Mouse (Mus musculus): Measurements from ENCODE around the gene Strc. TPM values are rescaled to one million over a fixed set of nuclear protein-coding genes. Genes with fewer than 3 reads are reported as not detected.
A peak's percentile ranks its signal among the peaks of the same experiment; 100 is the strongest.
"Not testable (repeated sequence)": the region's sequence is repeated elsewhere in the genome, so short reads cannot be mapped to it uniquely, and the experiment has no call there.

Strc gene
- not detected for total RNA-seq (2021)
- long read RNA-seq, experiment 1, result 0 reads
- long read RNA-seq, experiment 2, result 0 reads

DNA sequence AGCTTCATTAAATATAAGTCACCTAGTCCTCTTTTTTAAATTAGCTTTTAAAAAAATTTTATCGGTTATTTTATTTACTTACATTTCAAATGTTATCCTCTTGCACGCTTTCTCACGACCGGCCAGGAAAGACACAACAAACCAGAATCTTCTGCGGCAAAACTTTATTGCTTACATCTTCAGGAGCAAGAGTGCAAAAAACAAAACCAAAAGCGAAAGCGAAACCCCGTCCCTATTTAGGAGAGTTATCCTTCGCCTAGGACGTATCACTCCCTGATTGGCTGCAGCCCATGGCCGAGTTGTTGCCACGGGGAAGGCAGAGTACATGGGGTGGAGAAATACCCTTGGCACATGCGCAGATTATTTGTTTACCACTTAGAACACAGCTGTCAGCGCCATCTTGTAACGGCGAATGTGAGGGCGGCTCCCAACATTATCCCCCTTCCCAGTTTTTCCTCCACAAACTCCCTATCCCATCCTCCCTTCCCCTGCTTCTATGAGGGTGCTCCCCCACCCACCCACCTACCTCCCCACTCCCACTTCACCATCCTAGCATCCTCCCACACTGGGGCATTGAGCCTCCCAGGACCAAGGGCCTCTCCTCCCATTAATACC, at the start of gene Strc:
Strc (minus strand) TSS at position 208 of the 615 bp plus-strand sequence.
- DNase-seq; intact Hi-C loops (cut with DNase I): not testable (repeated sequence)

- intact Hi-C loops (cut with DNase I), result loop anchor here (2.0 kb wide), 1 partner anchor 26 kb away; no protein-coding TSS in a partner anchor
- no peak for DNase-seq
Observed at GRCm38 (mm10) chr2:121434854-121435253, 47.9 kb upstream of the Strc start.

GRCm38 (mm10) chr2:121425890-121426289, 38.9 kb upstream of the Strc start:
- DNase-seq, result no peak
- intact Hi-C loops (cut with DNase I), result no loop called here

- intact Hi-C loops (cut with DNase I), result no loop called here
- no peak for DNase-seq
Observed at GRCm38 (mm10) chr2:121423166-121423565, 36.2 kb upstream of the Strc start.

GRCm38 (mm10) chr2:121418476-121418875, 31.5 kb upstream of the Strc start:
- intact Hi-C loops (cut with DNase I), result loop anchor here (10.0 kb wide), 1 partner anchor 1324 kb away; no protein-coding TSS in a partner anchor
- no peak for DNase-seq

GRCm38 (mm10) chr2:121416356-121416755, 29.4 kb upstream of the Strc start:
- DNase-seq, result no peak
- intact Hi-C loops (cut with DNase I), result loop anchor here (10.0 kb wide), 1 partner anchor 1322 kb away; no protein-coding TSS in a partner anchor

GRCm38 (mm10) chr2:121415591-121415990, 28.6 kb upstream of the Strc start:
- intact Hi-C loops (cut with DNase I), result loop anchor here (10.0 kb wide), 1 partner anchor 1321 kb away; no protein-coding TSS in a partner anchor

DNA sequence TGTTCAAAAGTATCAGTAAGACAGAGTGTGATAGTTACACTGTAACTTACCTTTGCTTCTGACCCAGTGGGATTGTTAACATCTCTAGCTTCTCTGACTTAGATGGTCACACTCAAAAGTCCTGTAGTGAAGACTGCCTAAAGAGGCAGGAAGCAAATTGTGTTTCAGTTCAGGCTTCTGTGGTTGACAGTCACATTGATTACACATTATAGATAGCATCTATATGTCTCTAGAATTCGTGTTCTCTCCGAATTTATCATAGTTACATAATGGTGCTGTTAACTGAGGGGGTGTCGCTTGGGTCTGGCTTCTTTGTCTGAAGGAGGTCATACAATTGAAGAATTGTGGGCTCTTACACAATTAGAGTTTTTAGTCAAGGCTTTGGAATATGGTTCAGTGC, 28.1 kb upstream of the Strc start:
- DNase-seq, result no peak
- intact Hi-C loops (cut with DNase I), result loop anchor here (10.0 kb wide), 1 partner anchor 1320 kb away; no protein-coding TSS in a partner anchor

More at GRCm38 (mm10) chr2:121415591-121415990, 28.6 kb upstream of the Strc start:
- no peak for DNase-seq

DNA sequence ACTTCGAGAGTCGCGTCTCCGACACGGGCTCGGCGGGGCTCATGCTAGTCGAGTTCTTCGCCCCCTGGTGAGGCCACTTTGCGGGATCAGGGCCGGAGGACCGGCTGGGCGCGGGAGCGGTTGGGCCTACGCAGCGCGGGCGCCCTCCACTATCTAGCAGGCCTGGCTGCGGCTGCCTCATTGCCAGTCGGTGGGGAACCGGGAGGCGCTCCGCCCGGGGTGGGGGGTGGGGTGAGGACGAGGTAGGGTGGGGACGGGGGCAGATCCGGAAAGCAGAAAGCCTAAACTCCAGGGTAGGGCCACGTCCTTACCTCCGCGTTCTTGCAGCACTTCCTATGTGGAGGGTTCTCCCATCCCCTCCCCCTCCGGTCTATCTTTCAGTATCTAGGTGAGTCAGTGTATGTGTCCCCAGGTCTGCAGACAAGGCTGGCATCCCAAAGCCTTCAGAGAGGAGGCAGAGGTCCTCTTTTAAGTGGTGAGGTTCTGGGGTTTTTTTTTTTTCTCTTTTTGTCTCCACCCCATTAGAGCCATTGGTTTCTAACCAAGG, 27.2 kb upstream of the Strc start:
- intact Hi-C loops (cut with DNase I), result loop anchor here (5.0 to 10.0 kb wide), 2 partner anchors 33 to 1319 kb away; partner anchors contain the start of gene Serf2
- DNase-seq, result no peak

GRCm38 (mm10) chr2:121413387-121414042, 26.5 kb upstream of the Strc start, which contains the start of the genes Pdia3 and Catsper2:
TSS of gene Pdia3 (plus strand) at chr2:121413775.
TSS of gene Catsper2 (minus strand) at chr2:121413792.
- intact Hi-C loops (cut with DNase I), result loop anchor here (5.0 to 10.0 kb wide), 2 partner anchors 34 to 1319 kb away; partner anchors contain the start of gene Serf2
- DNase-seq, result peak; percentile 97 to 98

- intact Hi-C loops (cut with DNase I), result loop anchor here (5.0 to 10.0 kb wide), 2 partner anchors 34 to 1318 kb away; partner anchors contain the start of gene Serf2
Observed at GRCm38 (mm10) chr2:121412843-121413386, 25.9 kb upstream of the Strc start.

DNA sequence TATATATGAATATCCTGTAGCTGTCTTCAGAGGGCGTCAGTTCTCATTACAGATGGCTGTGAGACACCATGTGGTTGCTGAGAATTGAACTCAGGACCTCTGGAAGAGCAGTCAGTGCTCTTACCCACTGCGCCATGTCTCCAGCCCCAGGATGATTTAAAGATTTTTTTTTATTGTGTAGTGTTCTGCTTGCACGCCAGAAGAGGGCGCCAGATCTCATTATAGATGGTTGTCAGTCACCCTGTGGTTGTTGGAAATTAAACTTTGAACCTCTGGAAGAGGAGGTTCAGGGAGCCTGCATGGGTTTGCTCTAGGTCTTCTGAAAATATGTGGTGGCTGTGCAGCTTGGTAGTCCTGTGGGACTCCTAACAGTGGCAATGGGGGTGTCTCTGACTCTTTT, 21.2 kb upstream of the Strc start:
- peak; percentile 33 to 43 for DNase-seq
- intact Hi-C loops (cut with DNase I), result loop anchor here (2.0 kb wide), 1 partner anchor 27 kb away; no protein-coding TSS in a partner anchor

More at GRCm38 (mm10) chr2:121412843-121413386, 25.9 kb upstream of the Strc start:
- DNase-seq, result no peak

GRCm38 (mm10) chr2:121403296-121403695, 16.3 kb upstream of the Strc start:
- intact Hi-C loops (cut with DNase I), result no loop called here
- DNase-seq, result no peak

- peak; percentile 77 to 85 for DNase-seq
- intact Hi-C loops (cut with DNase I), result no loop called here
Observed at GRCm38 (mm10) chr2:121396624-121397023, 9.7 kb upstream of the Strc start.

GRCm38 (mm10) chr2:121374766-121375165, 12.2 kb downstream of the Strc start:
- no peak for DNase-seq
- intact Hi-C loops (cut with DNase I), result no loop called here

- no peak for DNase-seq
- intact Hi-C loops (cut with DNase I), result no loop called here
Observed at GRCm38 (mm10) chr2:121372266-121372665, 14.7 kb downstream of the Strc start.

DNA sequence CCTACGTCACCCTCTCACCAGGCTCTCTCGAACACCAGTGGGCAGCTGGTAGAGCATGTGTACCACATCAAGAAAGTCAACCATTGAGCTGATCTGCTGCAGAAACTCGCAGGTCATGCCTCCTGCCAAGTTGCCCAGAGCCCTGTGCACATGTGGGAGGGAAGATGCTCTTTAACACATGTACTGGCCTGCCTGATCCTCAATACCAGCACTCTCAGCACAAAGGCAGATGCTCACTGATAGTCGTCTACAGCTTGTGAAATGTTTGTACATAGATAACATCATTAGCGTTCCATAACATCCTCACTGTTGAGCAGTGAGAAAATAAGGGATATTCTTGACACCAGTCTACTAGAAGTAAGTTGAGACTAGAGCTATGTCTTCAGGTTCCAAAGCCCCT, 16.0 kb downstream of the Strc start:
- intact Hi-C loops (cut with DNase I), result no loop called here
- DNase-seq, result no peak

DNA sequence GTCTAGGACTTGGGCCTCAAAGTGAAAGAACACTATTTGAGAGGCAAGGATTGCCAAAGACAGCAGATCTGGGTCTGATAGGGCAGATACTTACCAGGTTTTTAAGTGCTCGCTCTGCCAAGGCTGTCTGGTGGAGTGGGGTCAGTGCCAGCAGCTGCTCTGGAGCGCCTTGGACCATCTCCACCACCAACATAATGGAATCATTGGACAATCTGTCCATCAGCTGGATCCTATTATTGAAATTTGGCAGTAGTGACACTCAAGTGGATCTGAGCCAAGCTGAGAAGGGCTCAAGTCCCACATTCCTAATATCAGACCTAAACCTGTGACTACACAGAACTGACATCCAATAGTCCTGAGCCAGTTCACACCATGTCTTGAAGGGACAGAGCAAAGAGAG, 18.1 kb downstream of the Strc start:
- no peak for DNase-seq
- intact Hi-C loops (cut with DNase I), result no loop called here

DNA sequence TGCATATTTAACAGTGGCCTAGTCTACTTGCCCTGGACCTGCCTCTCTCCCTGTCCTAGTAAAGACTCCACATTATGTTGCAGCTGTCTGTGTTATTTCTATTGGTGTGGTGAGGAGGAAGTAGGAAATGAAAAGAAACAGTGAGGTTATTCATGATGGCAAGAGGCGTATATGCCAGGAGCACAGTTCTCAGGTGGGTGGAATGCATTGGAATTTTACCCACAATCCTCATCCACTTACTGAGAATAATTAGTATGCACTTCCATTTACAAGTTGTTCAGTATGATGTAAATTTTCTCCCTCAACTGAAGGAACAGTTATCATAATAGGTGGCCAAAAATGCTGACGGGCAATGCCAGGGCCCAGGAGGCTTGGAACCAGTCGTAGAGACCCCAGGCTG, 23.3 kb downstream of the Strc start:
- DNase-seq, result no peak
- intact Hi-C loops (cut with DNase I), result no loop called here

DNA sequence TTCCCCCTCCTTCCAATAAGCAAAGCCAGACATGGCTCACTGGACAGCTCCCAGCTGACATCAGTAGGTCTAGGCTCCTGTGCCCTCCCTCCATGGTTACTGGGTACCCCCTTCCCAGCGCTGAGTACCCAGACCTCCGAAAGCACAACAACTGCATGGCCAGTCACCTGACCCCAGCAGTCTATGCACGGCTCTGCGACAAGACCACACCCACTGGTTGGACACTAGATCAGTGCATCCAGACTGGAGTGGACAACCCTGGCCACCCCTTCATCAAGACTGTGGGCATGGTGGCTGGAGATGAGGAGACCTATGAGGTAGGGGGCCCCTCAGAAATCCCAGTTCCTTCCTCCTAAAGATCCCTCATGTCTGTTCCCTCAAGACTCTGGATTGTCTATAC, 27.5 kb downstream of the Strc start:
- intact Hi-C loops (cut with DNase I), result no loop called here
- DNase-seq, result no peak

DNA sequence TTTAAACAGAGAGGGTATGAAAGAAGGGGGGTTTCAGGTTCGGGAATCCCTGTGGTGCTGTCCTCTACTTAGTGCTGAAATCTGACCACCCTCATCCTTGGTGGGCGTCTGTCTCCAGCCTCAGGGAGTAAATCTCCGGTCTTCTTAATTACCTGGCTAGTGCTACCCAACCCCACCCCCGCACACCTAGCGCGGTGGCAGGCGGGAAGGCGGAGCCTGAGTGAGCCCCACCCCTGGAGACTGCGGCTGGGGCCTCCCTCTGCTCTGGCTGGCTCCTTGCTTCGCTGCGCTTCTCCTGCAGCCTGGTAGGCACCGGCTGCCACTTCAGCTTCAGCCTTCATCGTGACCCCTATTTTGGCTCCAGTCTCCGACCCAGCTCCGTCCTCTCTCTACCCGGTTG, 28.6 kb downstream of the Strc start:
- intact Hi-C loops (cut with DNase I), result no loop called here
- peak in 1 of 2 experiments; percentile 32 for DNase-seq
